Mouse (Mus musculus): ENCODE results near the gene Gcc2. TPM values are rescaled to one million over a fixed set of nuclear protein-coding genes. Genes with fewer than 3 reads are reported as not detected.
"Not testable (repeated sequence)": the region's sequence is repeated elsewhere in the genome, so short reads cannot be mapped to it uniquely, and the experiment has no call there.

The Gcc2 gene
- total and polyA plus RNA-seq, 3 experiments: 2.2 to 46.7 (median 32.8) TPM

DNA sequence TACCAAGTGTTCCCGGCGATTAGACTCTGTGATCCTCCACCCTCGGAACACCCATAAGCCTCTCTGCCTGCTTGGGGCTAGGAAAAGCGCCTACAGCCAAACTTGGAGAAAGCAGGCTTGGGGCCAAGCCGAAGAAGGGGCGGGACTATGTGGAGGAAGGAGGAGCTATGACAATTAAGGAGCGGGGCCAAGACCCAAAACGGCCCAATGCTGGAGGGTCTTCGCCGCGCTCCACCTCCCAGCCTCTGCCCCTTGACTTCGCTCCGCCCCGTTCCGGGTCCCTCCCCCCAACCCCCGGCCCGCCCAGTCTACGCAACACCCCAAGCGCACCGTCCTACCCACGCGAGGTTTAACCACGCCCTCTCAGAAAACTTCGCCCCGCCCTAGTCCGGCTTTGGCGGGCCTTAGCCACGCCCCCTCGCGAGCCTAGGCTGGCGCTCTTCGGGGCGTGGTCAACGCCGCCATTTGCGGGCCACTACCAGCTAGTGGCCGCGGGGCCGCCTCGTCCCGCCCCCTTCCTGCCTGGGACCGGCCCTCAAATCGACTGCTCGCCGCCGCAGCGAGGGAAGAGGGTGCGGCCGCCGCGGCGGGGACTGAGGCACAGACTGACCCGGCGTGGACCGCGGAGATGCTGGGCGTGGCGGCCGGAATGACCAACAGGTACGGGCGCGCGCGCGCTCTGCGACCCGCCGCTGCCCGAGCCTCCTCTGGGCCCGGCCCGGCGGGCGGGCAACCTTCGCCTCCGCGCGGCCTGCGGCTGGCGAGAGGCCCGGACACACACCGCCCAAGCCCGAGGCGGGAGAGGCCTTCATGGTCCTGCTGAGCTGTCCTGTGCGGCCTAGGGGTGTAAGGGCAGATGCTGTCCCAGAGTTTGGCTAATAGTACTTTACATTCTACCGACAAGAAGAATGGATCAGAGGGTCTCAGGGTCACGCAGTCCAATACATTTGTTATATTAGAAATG, 68.0 kb downstream of the Gcc2 start, which contains the start of gene Lims1:
Gene Lims1 (plus strand): TSS at position 439 of the 964 bp plus-strand sequence.
- DNase-seq: peak; percentile 99

- DNase-seq: no peak
These were observed 71.0 kb downstream of the Gcc2 start for GRCm38 (mm10) chr10:58326271-58326670.

DNA sequence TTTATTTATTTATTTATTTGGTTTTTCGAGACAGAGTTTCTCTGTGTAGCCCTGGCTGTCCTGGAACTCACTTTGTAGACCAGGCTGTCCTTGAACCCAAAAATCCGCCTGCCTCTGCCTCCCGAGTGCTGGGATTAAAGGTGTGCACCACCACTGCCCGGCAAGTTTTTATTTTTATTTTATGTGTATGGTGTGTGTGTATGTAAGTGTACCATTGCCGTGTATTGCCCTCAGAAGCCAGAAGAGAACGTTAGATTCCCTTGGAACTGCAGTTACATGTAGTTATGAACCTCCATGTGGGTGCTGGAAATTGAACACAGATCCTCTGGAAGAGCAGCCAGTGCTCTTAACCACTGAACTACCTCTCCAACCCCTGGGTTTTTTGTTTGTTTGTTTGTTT, 72.5 kb downstream of the Gcc2 start:
- DNase-seq: not testable (repeated sequence)

- DNase-seq: no peak
These were observed 73.3 kb downstream of the Gcc2 start for GRCm38 (mm10) chr10:58328517-58329108.

- DNase-seq: no peak
These were observed 75.3 kb downstream of the Gcc2 start for GRCm38 (mm10) chr10:58330635-58331034.

DNA sequence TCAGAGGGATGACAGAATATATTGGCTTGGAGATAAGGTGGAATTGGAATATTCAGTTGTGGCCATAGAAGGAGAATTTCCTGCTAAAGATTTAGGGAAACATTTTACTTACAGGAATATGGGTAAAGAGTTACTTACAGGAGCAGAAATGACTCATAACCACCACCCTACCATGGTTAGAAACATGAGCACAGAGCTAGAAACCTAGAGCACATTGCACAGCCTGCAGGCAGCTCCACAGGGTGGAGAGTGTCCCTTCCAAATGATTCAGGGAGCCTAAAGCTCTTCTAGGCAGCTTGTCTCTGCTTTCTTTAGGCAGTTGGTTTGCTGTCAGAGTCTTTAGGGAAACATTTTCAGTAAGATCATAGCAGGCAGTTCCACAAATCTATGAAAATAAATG, 76.4 kb downstream of the Gcc2 start:
- no peak for DNase-seq

DNA sequence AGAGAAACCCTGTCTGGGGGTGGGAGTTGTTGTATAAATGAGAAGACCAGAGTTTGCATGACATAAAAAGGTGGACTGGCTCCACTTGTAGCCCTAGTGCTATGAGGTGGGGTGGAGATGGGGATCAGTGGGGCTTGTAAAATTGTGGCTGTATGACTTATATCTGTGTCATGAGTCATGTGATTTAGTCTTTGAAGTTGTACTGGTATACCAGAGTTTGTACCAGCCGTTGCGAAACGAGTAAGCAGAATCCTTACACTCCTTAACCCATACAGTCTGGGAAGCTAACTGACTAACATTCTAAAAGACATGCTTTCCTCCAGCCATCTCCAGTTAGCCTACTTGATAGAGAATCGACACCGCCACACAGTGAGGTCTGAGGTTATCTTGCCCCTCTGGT, 78.1 kb downstream of the Gcc2 start:
- DNase-seq: peak; percentile 64

GRCm38 (mm10) chr10:58336156-58336555, 80.9 kb downstream of the Gcc2 start:
- DNase-seq: no peak

GRCm38 (mm10) chr10:58337091-58337490, 81.8 kb downstream of the Gcc2 start:
- not testable (repeated sequence) for DNase-seq

DNA sequence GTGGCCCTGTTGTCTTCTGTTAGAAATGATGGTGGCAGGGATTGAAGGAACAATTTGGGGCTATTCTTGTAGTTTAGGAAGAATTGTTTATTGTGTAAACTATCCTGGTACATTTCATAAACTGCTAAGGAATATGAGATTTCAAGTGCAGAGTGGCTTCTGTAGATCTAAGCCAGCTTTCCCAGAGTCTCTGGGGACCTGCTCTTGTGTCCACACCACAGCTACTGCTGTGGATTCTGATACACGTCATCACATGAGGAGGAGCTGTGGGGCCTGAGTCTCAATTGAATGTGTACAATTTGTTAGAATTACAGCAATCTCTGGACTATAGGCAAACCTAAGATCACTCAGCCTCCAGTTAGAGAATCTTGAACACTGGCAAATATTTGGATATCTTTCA, 83.3 kb downstream of the Gcc2 start:
- DNase-seq: no peak

- peak; percentile 30 for DNase-seq
These were observed 86.4 kb downstream of the Gcc2 start for GRCm38 (mm10) chr10:58341685-58342084.

DNA sequence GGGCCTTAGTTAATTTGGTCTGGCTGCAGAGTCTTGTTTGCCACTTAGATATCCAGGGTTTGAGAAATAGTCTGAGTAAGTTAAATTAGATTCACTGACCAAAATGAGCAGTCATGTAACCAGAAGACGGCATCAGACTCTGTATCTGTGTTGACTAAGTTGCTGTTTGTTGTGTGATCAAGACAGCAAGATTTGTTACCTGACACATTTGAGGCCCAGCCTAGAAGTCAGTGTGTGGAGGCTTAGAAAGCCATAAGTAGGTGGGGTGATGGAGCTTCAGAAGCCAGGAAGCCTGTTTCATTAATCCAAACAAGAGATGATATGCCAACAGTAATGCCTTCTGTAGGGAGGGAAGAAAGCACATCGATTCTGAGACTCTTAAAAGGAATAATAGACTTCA, 86.9 kb downstream of the Gcc2 start:
- DNase-seq: no peak

GRCm38 (mm10) chr10:58343552-58343951, 88.3 kb downstream of the Gcc2 start:
- DNase-seq: no peak

GRCm38 (mm10) chr10:58350600-58350999, 95.3 kb downstream of the Gcc2 start:
- DNase-seq: no peak

- DNase-seq: no peak
These were observed 96.4 kb downstream of the Gcc2 start for GRCm38 (mm10) chr10:58351670-58352069.

DNA sequence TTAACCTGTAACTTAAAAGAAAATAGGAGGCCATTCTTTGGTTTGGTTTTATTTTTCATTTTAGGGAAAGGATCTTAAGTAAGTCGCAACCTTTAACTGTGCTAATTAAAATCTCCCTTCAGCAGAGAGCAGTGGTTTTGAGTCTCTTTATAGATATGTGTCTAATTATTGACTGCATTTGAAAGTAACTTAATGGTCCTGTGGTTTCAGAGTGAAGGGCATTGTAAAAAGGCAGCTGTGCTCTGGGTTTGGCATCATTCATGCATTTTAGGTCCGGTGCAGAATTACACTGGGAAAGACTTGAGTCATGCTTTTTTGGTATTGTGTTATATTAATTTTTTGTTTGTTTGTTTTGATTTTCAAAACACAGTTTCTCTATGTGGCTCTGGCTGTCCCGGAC, 97.1 kb downstream of the Gcc2 start:
- no peak for DNase-seq

- DNase-seq: no peak
These were observed 99.3 kb downstream of the Gcc2 start for GRCm38 (mm10) chr10:58354561-58354960.

Other genes with a start within 250 kb of the Gcc2 start
- gene AW822073, start 30.6 kb upstream of the Gcc2 start, total RNA-seq (2021): not detected
- gene AW822073, start 30.6 kb upstream of the Gcc2 start, polyA plus RNA-seq (2012; rRNA removed): not detected in 2 replicates
- gene Duxf3, start 22.8 kb upstream of the Gcc2 start, total RNA-seq (2021): not detected
- not detected in 2 replicates for gene Duxf3, start 22.8 kb upstream of the Gcc2 start, polyA plus RNA-seq (2012; rRNA removed)
- gene Gm4981, start 18.8 kb upstream of the Gcc2 start, total RNA-seq (2021): not detected
- not detected in 2 replicates for gene Gm4981, start 18.8 kb upstream of the Gcc2 start, polyA plus RNA-seq (2012; rRNA removed)
- 10 to 100 TPM; 41.4 to 50.6 TPM for gene Lims1, start 68.0 kb downstream of the Gcc2 start, total RNA-seq (2021)
- gene Lims1, start 68.0 kb downstream of the Gcc2 start, polyA plus RNA-seq (2012; rRNA removed): 2.6 and 2.7 TPM in 2 replicates
- gene Ranbp2, start 191.4 kb downstream of the Gcc2 start, total RNA-seq (2021): 10 to 100 TPM; 60.7 to 80.4 TPM
- gene Ranbp2, start 191.4 kb downstream of the Gcc2 start, polyA plus RNA-seq (2012; rRNA removed): 0.59 and 1.2 TPM in 2 replicates
- 1 to 10 TPM; 2.2 to 4.3 TPM for gene Ccdc138, start 242.5 kb downstream of the Gcc2 start, total RNA-seq (2021)
- 0.04 and 0.12 TPM in 2 replicates for gene Ccdc138, start 242.5 kb downstream of the Gcc2 start, polyA plus RNA-seq (2012; rRNA removed)